Mouse (Mus musculus): Measurements from ENCODE around the gene Ep400.

Ep400 gene

DNA sequence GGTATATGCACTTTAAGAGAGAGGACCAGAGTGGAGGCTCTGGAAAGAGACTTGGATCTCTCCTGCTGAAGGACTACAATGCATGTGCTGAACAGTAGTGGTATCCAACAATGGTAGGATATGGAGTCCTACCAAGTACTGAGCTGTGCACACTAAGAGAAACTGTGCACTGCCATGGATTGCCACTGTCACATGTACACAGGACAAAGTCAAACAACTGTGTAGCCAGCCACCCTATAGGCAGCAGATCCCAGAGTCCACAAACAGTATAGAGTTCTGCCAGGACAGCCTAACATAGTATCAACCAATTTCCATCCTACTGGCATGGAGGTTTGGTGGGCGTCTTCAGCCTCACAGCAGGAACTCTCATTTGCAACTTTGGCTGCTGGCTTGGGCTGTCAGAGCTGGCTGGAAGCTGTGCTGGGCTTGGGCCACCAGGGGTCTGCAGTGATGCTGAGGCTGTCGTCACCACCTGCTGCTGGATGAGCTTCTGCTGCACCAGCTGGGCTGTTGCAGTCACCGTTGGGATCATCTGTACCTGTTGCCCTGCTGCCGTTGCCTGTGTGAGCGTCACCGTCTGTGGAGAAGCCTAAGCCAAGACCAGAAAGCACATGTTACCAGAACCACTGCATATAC, 104.9 kb downstream of the Ep400 start:
- in situ Hi-C loops (cut with MseI, MboI): no loop called here

DNA sequence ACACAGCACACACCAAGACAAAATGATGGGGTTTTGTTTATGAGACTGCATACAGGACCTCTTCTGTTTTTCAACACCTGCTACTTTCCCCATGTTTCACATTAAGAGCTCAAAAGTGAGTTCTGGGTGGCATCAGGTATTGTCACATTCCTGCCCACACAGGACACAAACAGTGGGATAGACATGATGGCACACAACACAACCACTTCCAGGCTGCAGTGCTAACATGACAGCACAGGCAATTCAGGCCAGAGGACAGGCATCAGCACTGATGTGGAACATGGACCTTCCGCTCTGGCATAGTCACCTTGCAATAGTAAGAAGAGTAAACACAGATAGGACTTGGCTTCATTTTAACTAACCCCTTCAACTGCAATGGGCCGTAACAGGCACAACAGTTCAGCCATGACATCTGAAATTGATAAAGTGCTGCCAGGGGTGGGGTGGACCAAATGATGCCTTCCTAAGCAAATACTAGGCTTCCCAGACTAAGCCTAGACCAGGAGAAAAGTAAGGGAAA, 105.7 kb downstream of the Ep400 start:
- in situ Hi-C loops (cut with MseI, MboI): no loop called here

DNA sequence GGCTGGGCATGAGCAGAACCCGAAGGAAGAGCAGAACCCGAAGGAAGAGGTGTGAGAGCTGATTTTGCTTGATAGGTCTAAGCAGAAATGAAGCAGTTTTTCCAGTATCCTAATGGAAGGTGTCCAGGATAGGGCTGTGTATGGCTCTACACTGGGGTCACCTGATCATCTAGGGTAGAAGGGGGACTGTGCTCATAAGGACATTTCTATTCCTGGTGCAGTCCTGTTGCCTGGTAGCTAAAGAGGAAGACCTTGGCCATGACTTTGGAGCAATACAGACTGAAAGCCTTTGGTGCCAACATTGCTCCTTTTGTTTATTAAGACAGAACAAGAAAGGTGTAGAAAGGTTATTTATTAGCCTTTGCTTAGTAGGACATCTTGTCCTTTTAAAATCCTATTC, 106.5 kb downstream of the Ep400 start:
- in situ Hi-C loops (cut with MseI, MboI): no loop called here

DNA sequence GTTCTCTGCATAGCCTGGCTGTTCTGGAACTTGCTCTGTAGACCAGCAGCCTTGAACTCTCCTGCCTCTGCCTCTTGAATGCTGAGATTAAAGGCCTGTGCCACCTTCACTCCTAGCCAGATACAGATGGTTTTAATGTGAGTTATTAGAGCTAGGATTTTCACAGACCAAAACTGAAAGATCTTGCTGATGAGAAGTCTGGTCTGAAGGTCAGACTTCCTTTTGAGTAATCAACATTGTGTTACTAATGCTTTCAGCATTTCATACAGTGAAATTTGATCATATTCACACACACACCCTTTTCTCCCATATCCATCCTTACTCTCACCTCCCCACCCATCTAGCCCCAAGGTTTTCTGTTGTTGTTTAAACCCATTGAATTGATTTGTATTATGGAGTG, 110.8 kb downstream of the Ep400 start:
- in situ Hi-C loops (cut with MseI, MboI): no loop called here

DNA sequence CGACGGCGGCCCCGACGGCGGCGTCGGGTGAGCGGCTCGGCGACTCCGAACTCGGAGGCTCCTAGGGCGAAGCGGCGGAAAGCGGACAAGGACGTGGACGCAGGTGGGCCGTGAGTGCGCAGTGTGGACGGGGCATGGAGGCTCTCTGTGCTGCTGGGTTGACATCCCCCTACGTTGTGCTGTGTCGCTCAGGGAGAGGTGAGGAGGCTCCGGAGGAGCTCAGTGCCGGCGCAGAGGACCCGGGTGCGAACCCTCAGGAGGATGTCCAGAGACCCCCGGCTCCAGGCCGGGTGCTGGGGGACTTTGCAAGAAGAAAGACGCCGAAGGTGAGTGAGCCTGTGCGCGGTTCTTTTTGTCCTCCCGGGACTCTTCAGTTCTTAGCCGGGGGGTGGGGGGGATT, 116.8 kb downstream of the Ep400 start:
- in situ Hi-C loops (cut with MseI, MboI): no loop called here

DNA sequence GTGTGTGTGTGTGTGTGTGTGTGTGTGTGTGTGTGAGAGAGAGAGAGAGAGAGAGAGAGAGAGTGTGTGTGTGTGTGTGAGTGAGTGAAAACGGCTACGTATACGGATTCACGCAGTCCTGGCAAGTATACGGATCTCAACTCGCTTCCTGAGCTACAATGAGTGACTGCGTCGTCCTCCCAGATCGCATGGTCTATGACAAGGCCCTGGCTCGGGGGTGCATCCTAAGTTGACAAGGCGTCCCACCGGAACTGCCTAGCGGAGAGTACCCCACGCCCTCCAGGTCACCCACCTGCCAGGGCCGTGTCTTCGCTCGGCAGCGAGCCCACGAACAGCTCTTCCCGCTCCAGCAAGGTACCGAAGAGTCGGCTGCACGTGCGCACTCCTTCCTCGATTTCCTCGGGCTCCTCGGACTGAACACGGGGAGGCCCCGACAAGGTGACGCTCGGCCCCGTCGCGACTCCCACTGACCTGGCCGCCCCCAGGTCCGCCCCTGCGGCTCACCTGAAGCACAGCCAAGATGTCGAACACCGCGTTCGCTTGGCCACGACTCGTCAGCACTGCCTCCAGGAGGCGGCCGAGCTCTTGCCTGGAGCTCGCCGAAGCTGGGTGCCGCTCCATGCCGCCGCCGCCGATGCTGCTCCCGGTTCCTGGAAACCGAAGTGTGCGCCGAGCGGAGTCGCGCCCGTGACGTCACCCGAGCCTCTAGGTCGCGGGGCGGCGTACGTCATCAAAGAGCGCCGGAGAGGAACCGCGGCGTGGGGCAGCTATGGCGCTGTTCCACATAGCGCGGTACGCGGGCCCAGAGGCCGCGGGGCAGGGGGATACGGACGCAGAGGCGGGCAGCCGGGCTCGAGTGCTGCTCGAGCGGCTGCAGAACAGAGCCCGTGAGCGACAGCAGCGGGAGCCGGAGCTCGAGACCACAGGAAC, 117.5 kb downstream of the Ep400 start, which contains the start of the genes Noc4l and Ddx51:
TSS of gene Noc4l (minus strand) at position 699 of the 930 bp plus-strand sequence.
TSS of gene Ddx51 (plus strand) at position 733 of the 930 bp plus-strand sequence.
- in situ Hi-C loops (cut with MseI, MboI): no loop called here

DNA sequence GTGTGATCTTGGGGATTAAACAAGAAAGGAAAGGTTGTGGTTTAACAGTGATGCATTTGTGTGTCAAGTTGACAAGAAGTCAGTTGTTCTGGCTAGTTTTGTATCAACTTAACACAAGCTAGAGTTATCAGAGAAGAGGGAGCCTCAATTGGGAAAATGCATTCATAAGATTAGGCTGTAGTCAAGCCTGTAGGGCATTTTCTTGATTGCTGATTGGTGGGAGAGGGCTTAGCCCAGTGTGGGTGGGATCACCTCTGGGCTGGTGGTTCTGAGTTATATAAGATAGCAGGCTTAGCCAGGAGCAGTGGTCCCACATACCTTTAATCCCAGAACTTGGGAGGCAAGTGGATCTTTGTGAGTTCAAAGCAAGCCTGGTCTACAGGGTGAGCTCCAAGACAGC, 124.1 kb downstream of the Ep400 start:
- in situ Hi-C loops (cut with MseI, MboI): no loop called here

DNA sequence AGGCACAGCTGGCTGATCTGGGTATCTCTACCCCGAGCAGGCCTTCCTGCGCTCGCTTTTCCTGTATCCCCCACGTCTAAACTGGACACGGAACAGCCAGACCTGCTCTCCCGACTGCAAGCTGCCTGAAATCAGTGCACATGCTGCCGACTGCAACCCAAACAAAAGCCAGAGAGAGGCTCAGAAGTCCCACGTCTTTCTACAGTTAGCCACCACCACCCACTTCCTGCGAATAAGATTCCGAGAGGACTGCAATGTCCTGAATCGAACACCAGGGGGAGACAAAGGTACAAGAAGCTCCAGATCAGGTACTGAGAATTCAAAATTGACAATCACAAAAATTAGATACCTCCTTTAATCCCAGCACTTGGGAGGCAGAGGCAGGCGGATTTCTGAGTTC, 131.1 kb downstream of the Ep400 start:
- in situ Hi-C loops (cut with MseI, MboI): loop anchor here (5.0 to 10.0 kb wide), 3 partner anchors 142 to 285 kb away; no protein-coding TSS in a partner anchor

DNA sequence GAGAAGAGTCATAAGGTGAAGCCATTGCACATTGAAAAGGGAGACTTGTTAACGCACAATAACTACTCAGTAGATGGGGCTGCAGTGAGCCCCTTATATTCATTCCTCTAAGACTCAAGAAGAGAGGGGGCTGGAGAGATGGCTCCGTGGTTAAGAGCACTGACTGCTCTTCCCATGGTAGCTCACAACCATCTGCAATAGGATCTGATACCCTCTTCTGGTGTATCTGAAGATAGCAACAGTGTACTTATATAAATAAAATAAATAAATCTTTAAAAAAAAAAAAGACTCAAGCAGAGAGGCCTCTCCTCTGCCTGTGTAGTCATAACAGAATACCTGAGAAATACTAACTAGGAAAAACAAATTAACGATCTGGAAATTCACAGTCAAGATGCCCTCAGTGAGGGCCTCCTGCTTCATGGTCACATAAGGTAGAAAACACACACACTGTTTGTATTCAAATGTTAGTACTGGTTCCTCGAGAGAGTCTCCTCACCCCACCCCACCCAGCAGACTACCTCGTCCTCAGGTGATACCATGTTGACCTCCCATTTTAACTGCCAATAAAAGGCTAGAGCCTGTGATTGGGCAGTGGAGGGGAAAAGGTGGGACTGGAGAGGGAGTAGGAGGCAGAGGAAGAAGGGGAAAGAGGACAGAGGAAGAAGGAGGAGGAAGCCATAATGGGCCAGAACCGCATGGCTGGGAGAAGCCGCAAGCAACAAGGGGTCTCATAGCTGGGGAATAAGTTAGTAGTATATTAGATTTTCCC, 132.0 kb downstream of the Ep400 start:
- in situ Hi-C loops (cut with MseI, MboI): loop anchor here (5.0 to 10.0 kb wide), 3 partner anchors 141 to 284 kb away; no protein-coding TSS in a partner anchor

DNA sequence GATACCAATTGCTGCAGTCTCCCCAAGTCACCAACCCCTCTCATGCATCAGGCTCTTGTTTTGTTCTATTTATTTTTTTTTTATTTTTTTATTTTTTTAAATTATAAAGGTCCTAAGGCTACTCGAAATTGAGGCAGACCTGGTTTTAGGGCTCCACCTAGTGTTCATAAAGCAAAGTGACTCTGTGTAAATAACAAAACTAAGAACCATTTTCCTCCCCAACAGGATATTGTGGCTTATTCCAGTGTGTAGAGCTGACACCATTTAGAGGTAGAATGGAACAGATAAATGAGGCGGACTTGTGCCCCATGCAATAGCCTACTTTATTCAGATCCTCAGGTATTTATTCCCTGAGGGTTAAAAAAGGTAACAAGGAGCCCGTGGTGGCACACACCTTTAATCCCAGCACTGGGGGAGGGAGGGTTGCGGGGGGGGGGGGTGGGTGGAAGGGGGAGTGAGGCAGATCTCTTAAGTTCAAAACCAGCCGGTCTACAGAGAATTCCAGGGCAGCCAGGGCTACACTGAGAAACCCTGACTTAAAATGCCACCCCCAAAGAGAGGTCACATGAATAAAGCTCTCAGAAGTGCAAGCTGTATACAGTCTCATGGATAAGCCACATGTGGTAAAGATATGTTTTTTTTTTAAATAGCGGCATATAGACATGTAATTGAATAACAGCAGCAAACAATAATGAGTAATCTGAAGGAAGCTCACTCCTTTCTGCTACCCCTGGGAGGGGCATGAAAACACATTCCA, 134.4 kb downstream of the Ep400 start:
- in situ Hi-C loops (cut with MseI, MboI): loop anchor here (5.0 to 10.0 kb wide), 3 partner anchors 139 to 281 kb away; no protein-coding TSS in a partner anchor

DNA sequence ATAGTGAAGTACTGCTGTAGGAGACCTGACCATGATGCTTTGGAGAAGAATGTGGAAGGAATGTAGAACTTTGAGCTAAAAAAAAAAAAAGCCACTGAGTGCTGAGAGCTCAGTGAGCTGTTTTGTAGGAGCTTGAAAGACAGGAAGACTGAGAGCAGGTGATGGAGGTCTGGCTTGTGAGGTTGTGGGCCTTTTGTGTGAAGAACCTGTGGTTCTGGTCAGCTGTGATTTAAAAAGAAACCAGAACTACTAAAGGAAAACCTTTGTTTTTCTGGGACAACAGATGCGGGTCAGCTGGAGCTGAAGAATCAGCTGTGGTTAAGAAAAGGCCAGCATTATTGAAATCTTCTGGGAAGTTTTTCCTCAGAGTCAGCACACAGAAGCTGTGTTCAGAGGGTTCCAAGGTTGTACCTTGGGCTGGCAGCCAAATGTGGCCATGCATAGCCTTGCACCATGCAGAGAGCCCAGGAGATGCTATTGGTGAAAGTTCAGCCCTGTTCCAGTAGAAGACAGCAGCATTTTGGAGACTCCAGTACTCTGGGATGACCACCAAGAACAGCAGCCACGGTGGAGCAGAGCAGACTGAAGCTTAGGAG, 140.9 kb downstream of the Ep400 start:
- in situ Hi-C loops (cut with MseI, MboI): loop anchor here (10.0 kb wide), 1 partner anchor 275 kb away; no protein-coding TSS in a partner anchor

DNA sequence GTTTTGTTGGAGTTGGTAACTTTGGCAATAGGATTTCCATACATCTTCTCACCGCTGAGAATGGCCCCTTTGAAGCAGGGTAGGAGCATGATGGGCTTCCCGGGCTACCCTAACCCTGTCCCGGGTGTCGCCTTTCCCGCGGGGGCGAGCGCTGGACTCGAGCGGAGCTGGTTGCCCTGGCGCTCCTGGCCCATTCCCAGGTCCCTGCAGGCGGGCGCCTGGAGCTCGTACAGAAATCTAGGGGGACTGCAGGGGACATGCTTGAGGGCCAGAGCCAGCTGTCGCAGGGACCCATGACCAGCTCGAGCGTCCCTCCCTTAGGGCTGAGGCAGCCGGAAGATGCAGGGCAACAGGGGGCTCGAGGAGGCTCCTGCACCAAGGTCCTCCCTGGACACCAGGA, 142.4 kb downstream of the Ep400 start:
- in situ Hi-C loops (cut with MseI, MboI): no loop called here

DNA sequence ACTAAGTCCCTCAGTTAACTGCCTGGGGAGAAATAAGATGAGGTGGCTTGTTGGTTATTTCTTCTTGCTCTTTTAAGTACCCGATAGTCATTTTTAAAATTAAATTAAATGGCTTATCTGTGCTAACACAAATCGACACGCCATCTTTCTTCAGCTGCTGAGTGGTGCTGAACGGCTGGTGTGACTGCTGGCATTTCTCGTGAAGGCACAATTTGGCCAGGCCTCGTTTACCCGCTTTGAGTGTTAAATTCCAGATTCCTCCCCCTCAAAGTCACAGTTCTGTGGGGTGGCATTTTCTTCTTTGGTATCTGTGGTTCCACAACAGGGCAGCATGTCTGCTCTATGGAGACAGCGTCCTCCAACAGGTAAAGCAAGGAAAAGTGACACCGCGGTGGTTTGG, 143.2 kb downstream of the Ep400 start:
- in situ Hi-C loops (cut with MseI, MboI): no loop called here

DNA sequence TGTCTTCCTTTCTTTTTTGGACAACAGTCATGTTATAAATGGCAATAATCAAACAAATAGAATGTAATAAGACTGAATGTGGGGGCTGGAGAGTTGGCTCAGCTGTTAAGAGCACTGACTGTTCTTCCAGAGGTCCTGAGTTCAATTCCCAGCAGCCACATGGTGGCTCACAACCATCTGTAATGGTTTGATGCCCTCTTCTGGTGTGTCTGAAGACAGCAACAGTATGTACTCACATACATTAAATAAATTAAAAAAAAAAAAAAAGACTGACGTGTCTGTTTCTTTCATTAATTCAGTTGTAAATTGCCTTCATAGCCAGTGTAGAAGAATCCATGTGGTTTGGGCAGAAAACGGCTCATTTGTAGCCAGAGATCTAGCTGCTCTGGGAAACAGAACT, 146.2 kb downstream of the Ep400 start:
- in situ Hi-C loops (cut with MseI, MboI): no loop called here

DNA sequence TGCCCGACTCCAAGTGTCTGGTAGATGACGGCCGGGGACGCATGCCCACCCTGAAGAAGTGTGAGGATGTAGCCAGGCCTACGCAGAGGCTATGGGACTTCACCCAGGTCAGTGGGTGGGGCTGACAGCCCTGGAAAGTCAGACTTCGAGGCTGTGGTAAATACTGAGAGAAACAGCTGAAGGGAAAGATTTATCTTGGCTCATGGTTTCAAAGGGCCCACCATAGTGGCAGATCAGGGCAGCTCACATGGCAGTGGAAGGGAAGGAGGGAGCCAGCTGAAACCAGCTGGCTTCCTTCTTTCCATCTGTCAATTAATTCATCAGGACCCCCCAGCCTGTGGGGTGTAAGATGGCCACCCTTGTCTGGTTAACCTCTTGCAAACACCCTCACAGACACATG, 151.3 kb downstream of the Ep400 start:
- in situ Hi-C loops (cut with MseI, MboI): no loop called here
